Mouse (Mus musculus) embryonic facial prominence, embryonic 10.5 days (tissue): ENCODE results near the gene Acaca. TPM values are rescaled to one million over a fixed set of nuclear protein-coding genes. Genes with fewer than 3 reads are reported as not detected.
A peak's percentile ranks its signal among the peaks of the same experiment; 100 is the strongest.
"Not testable (repeated sequence)": the region's sequence is repeated elsewhere in the genome, so short reads cannot be mapped to it uniquely, and the experiment has no call there.

Source experiments
- DNase-seq: peaks from one replicate; pipeline ENCODE4 v3.0.0-alpha.2; 2017; ENCODE audit warnings: low spot score
- H3K27ac ChIP-seq: fragments of 300-500 bp; sonication (generic); replicated peaks from 2 replicates; pipeline ENCODE4 v1.5.1; 2016; ENCODE audit warnings: mild to moderate bottlenecking
- H3K27me3 ChIP-seq: fragments of 300-500 bp; sonication (generic); replicated peaks from 2 replicates; pipeline ENCODE4 v1.6.1; 2016; ENCODE audit warnings: low read depth, mild to moderate bottlenecking; ENCODE audit not compliant: poor library complexity, severe bottlenecking
- H3K36me3 ChIP-seq: fragments of 300-500 bp; sonication (generic); replicated peaks from 2 replicates; pipeline ENCODE4 v1.6.1; 2016; ENCODE audit warnings: mild to moderate bottlenecking, moderate library complexity
- H3K4me1 ChIP-seq: fragments of 300-500 bp; sonication (generic); 2 replicates; pipeline ENCODE4 v1.6.1; 2016
- H3K4me3 ChIP-seq: fragments of 300-500 bp; sonication (generic); 2 replicates; pipeline ENCODE4 v1.5.1; 2016; ENCODE audit warnings: mild to moderate bottlenecking, moderate library complexity
- H3K9me3 ChIP-seq: fragments of 300-500 bp; sonication (generic); 2 replicates; pipeline ENCODE4 v1.6.1; 2016; ENCODE audit warnings: mild to moderate bottlenecking
- WGBS: fragments of 180-500 bp; shearing (Covaris S2); methylation state at CpG from one replicate; pipeline ENCODE4 v1.1.7; 2016; 5-methylcytosine and 5-hydroxymethylcytosine counted together
- polyA plus RNA-seq: library from polyadenylated mRNA; unstranded; fragments of >200 nt; fragmentation: Nextera tagmentation; extraction: Ambion mirVana; gene quantifications from 2 replicates; pipeline ENCODE4 v1.2.1, GENCODE M21; 2016

Acaca gene
- polyA plus RNA-seq, 1 experiment from 2014 or later = 21.7 TPM

- DNase-seq, H3K27me3 ChIP-seq, H3K9me3 ChIP-seq, H3K4me3 ChIP-seq, H3K27ac ChIP-seq, H3K4me1 ChIP-seq: not testable (repeated sequence)
- 82% methylated on average over 7 of the region's 7 CpGs for WGBS
- peaks cover 79% of the 10 kb centered on the region for H3K36me3 ChIP-seq
These were observed 262.6 kb downstream of the Acaca start for GRCm38 (mm10) chr11:84392066-84392465.

GRCm38 (mm10) chr11:84393571-84393970, 264.1 kb downstream of the Acaca start:
- DNase-seq = no peak
- WGBS = 83% methylated on average over 7 of the region's 7 CpGs
- H3K9me3 ChIP-seq = no peaks in the 10 kb centered on the region
- H3K4me3 ChIP-seq = no peak overlapping the region
- H3K36me3 ChIP-seq = peaks cover 85% of the 10 kb centered on the region
- H3K27me3 ChIP-seq = no peaks in the 10 kb centered on the region
- no peak overlapping the region for H3K27ac ChIP-seq
- no peaks in the 10 kb centered on the region for H3K4me1 ChIP-seq

GRCm38 (mm10) chr11:84395010-84395409, 265.5 kb downstream of the Acaca start:
- Histone ChIP-seq H3K4me1 (no peaks in the 10 kb centered on the region), H3K27me3 (no peaks in the 10 kb centered on the region), H3K4me3 (no peak overlapping the region), H3K9me3 (no peaks in the 10 kb centered on the region), H3K27ac (no peak overlapping the region), H3K36me3 (peaks cover 86% of the 10 kb centered on the region)
- DNase-seq = no peak
- 83% methylated on average over 1 of the region's 1 CpGs for WGBS

- Histone ChIP-seq H3K27me3 (no peaks in the 10 kb centered on the region), H3K27ac (no peak overlapping the region), H3K36me3 (no peaks in the 10 kb centered on the region; the same call in none of the 2 replicates), H3K4me3 (no peak overlapping the region), H3K9me3 (peaks cover 7% of the 10 kb centered on the region), H3K4me1 (peaks cover 23% of the 10 kb centered on the region)
- WGBS = 96% methylated on average over 4 of the region's 4 CpGs
- DNase-seq = no peak
These were observed 277.3 kb downstream of the Acaca start for GRCm38 (mm10) chr11:84406733-84407132.

DNA sequence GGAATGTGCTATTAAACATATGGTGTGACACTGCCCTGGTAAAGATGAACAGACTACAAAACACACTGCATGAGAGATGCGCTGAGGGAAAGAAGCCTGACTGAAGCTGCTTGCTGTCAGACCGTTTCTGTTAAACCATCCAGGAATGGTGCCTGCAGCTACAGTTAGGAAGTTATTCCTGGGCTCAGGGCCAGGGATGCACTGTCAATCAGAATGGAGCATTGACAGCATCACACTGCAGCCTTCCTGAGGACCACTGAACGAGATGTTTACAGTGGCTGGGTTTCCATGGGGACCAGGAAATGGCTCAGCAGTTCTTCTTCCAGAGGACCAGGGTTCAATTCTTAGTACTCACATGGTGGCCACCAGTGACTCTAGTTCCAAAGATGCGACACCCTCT, 280.9 kb downstream of the Acaca start:
- 74% methylated on average over 4 of the region's 4 CpGs for WGBS
- no peaks in the 10 kb centered on the region for H3K27me3 ChIP-seq
- peaks cover 41% of the 10 kb centered on the region for H3K4me1 ChIP-seq
- H3K36me3 ChIP-seq = no peaks in the 10 kb centered on the region
- no peak overlapping the region for H3K27ac ChIP-seq
- no peak for DNase-seq
- peaks cover 7% of the 10 kb centered on the region for H3K9me3 ChIP-seq
- no peak overlapping the region for H3K4me3 ChIP-seq

- Histone ChIP-seq H3K4me1 (peaks cover 43% of the 10 kb centered on the region), H3K27me3 (no peaks in the 10 kb centered on the region), H3K36me3 (no peaks in the 10 kb centered on the region), H3K27ac (no peak overlapping the region), H3K4me3 (no peak overlapping the region), H3K9me3 (peaks cover 7% of the 10 kb centered on the region)
- WGBS = 71% methylated on average over 7 of the region's 7 CpGs
- no peak for DNase-seq
These were observed 281.6 kb downstream of the Acaca start for GRCm38 (mm10) chr11:84410879-84411641.

- Histone ChIP-seq H3K36me3 (no peaks in the 10 kb centered on the region), H3K27me3 (no peaks in the 10 kb centered on the region), H3K4me1 (peaks cover 43% of the 10 kb centered on the region), H3K27ac (no peak overlapping the region), H3K9me3 (peaks cover 3% of the 10 kb centered on the region), H3K4me3 (no peak overlapping the region)
- no peak for DNase-seq
- 64% methylated on average over 7 of the region's 7 CpGs for WGBS
These were observed 282.2 kb downstream of the Acaca start for GRCm38 (mm10) chr11:84411642-84412018.

GRCm38 (mm10) chr11:84412201-84412934, 282.9 kb downstream of the Acaca start:
- H3K4me1 ChIP-seq = peaks cover 43% of the 10 kb centered on the region
- no peaks in the 10 kb centered on the region for H3K9me3 ChIP-seq
- 56% methylated on average over 12 of the region's 12 CpGs for WGBS
- H3K27ac ChIP-seq = peak overlapping the region; percentile 54; the same call in 1 of the 2 replicates
- no peaks in the 10 kb centered on the region for H3K27me3 ChIP-seq
- H3K36me3 ChIP-seq = no peaks in the 10 kb centered on the region
- peak; percentile 27 for DNase-seq
- no peak overlapping the region for H3K4me3 ChIP-seq

- no peaks in the 10 kb centered on the region for H3K36me3 ChIP-seq
- H3K9me3 ChIP-seq = no peaks in the 10 kb centered on the region
- peak overlapping the region; percentile 54; the same call in 1 of the 2 replicates for H3K27ac ChIP-seq
- no peak overlapping the region for H3K4me3 ChIP-seq
- 71% methylated on average over 6 of the region's 6 CpGs for WGBS
- H3K27me3 ChIP-seq = no peaks in the 10 kb centered on the region
- peaks cover 43% of the 10 kb centered on the region for H3K4me1 ChIP-seq
- DNase-seq = no peak
These were observed 283.6 kb downstream of the Acaca start for GRCm38 (mm10) chr11:84413111-84413510.

- 95% methylated on average over 6 of the region's 6 CpGs for WGBS
- Histone ChIP-seq H3K27ac (no peak overlapping the region), H3K9me3 (no peaks in the 10 kb centered on the region), H3K27me3 (no peaks in the 10 kb centered on the region), H3K36me3 (no peaks in the 10 kb centered on the region; the same call in 1 of the 2 replicates), H3K4me3 (no peak overlapping the region), H3K4me1 (peaks cover 25% of the 10 kb centered on the region)
- no peak for DNase-seq
These were observed 291.3 kb downstream of the Acaca start for GRCm38 (mm10) chr11:84420779-84421178.

- Histone ChIP-seq H3K27me3 (no peaks in the 10 kb centered on the region), H3K36me3 (peaks cover 3% of the 10 kb centered on the region; the same call in 1 of the 2 replicates), H3K27ac (no peak overlapping the region), H3K9me3 (no peaks in the 10 kb centered on the region), H3K4me3 (no peak overlapping the region), H3K4me1 (peaks cover 31% of the 10 kb centered on the region)
- WGBS = 67% methylated on average over 13 of the region's 13 CpGs
- DNase-seq = peak; percentile 35
These were observed 296.5 kb downstream of the Acaca start for GRCm38 (mm10) chr11:84425736-84426632.

- Histone ChIP-seq H3K4me3 (no peak overlapping the region), H3K27ac (no peak overlapping the region), H3K9me3 (no peaks in the 10 kb centered on the region), H3K4me1 (peaks cover 31% of the 10 kb centered on the region), H3K36me3 (peaks cover 3% of the 10 kb centered on the region; the same call in 1 of the 2 replicates), H3K27me3 (no peaks in the 10 kb centered on the region)
- no peak for DNase-seq
- WGBS = 93% methylated on average over 5 of the region's 5 CpGs
These were observed 297.1 kb downstream of the Acaca start for GRCm38 (mm10) chr11:84426633-84426998.
